Mouse (Mus musculus) forebrain, embryonic 14.5 days (tissue): ENCODE results near the gene Arl15. TPM values are rescaled to one million over a fixed set of nuclear protein-coding genes. Genes with fewer than 3 reads are reported as not detected.

Source experiments
- ATAC-seq: fragments of 200-750 bp; cut with Nextera tagmentation; 2 replicates; pipeline ENCODE4 v1.8.0; 2017; ENCODE audit warnings: mild to moderate bottlenecking, moderate library complexity
- DNase-seq: peaks from one replicate; pipeline ENCODE4 v3.0.0-alpha.2; 2015; ENCODE audit warnings: low spot score
- H3K27ac ChIP-seq: fragments of 300-500 bp; sonication (generic); 2 replicates; pipeline ENCODE4 v1.5.1; 2014; ENCODE audit warnings: low read depth, mild to moderate bottlenecking, control low read depth, low read length, moderate library complexity
- H3K27me3 ChIP-seq: fragments of 300-500 bp; sonication (generic); replicated peaks from 2 replicates; pipeline ENCODE4 v1.6.1; 2014; ENCODE audit warnings: low read length, control low read depth, mixed read lengths; ENCODE audit not compliant: control insufficient read depth, insufficient read depth
- H3K36me3 ChIP-seq: fragments of 300-500 bp; sonication (generic); 2 replicates; pipeline ENCODE4 v1.6.1; 2014; ENCODE audit warnings: low read length, control low read depth; ENCODE audit not compliant: control insufficient read depth, insufficient read depth
- H3K4me1 ChIP-seq: fragments of 300-500 bp; sonication (generic); 2 replicates; pipeline ENCODE4 v1.6.1; 2014; ENCODE audit warnings: antibody characterized with exemption, low read length, control low read depth; ENCODE audit not compliant: control insufficient read depth, insufficient read depth
- H3K4me2 ChIP-seq: fragments of 300-500 bp; sonication (generic); 2 replicates; pipeline ENCODE4 v1.6.1; 2014; ENCODE audit warnings: mild to moderate bottlenecking, control low read depth, low read length
- H3K4me3 ChIP-seq: fragments of 300-500 bp; sonication (generic); 2 replicates; pipeline ENCODE4 v1.5.1; 2014; ENCODE audit warnings: low read depth, low read length, control low read depth
- H3K9ac ChIP-seq: fragments of 300-500 bp; sonication (generic); 2 replicates; pipeline ENCODE4 v1.6.1; 2014; ENCODE audit warnings: mild to moderate bottlenecking, low read length, control low read depth, moderate library complexity
- H3K9me3 ChIP-seq: fragments of 300-500 bp; sonication (generic); replicated peaks from 2 replicates; pipeline ENCODE4 v1.6.1; 2016; ENCODE audit warnings: low read length, control low read depth, mixed read lengths; ENCODE audit not compliant: control insufficient read depth
- WGBS: fragments of 180-500 bp; shearing (Covaris S2); extraction: QIAGEN DNeasy Blood & Tissue Kit; methylation state at CpG from one replicate; pipeline ENCODE4 v1.1.7; 2014; 5-methylcytosine and 5-hydroxymethylcytosine counted together
- polyA plus RNA-seq: library from polyadenylated mRNA; unstranded; fragments of >200 nt; fragmentation: Nextera tagmentation; extraction: Ambion mirVana; gene quantifications from 2 replicates; pipeline ENCODE4 v1.2.1, GENCODE M21; 2014

The Arl15 gene
- polyA plus RNA-seq, 1 experiment from 2014 or later: 18.7 TPM

DNA sequence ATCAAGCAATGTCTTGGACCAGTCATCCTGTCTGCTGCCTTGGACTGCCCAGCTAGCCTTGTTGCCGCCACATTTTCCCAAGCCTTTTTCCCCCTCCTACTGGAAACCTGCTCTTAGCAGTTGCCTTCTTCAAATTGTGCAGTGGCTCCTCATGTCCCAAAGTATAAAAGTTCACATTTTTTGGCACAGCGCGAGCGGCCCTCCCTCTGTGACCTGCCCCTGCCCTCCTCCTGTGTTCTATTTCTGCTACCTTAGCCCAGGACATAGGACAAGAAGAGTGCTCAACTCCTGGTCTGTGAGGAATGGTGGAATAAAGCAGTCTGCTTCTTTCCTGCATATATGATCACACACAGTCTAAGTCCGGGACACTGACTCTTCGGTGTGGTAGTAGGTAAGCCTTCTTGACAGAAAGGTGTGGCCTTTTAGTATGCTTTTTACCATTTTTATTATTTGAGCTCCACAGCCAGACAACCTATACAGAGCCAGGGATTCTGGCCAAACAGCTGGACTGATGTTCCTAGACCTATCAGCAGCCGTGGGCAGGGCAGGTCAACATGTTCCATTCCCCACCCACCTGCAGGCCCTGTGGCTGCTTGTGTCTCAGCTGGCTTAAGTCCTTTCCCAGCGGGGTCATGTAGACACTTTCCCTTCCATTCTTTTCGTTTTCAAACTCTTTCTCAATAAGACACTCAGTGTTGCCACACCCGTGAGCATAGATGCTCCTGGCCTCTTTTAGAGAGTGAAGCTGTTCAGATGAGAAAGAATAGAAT is 293.6 kb downstream of the Arl15 start:
- H3K27me3 ChIP-seq: no peaks in the 10 kb centered on the region
- H3K4me2 ChIP-seq: no peak overlapping the region
- no peak overlapping the region for H3K9ac ChIP-seq
- 85% methylated on average over 10 of the region's 10 CpGs for WGBS
- DNase-seq (no peak), ATAC-seq (no peak)
- no peaks in the 10 kb centered on the region for H3K4me1 ChIP-seq
- H3K9me3 ChIP-seq: no peaks in the 10 kb centered on the region
- H3K27ac ChIP-seq: no peak overlapping the region
- H3K4me3 ChIP-seq: no peak overlapping the region
- H3K36me3 ChIP-seq: no peaks in the 10 kb centered on the region

DNA sequence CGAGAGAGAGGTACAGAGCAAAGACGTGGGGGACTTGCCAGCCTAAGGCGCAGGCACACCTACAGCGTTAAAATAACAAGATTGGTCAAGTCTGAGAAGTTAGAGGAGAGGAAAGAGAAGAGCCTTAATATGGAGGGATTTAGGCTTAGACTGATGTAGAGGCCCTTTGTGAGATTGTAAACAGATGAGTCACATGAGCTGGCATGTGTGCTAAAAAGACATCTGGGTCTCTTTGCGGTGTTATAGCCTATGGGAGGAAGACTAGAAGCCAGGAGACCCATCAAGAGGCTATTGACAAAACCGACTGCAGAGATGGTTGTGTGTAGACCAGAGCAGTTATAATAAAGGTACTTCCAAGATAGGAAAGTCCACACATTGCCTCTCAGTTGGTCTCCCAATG is 296.5 kb downstream of the Arl15 start:
- 92% methylated on average over 6 of the region's 6 CpGs for WGBS
- no peak overlapping the region for H3K4me3 ChIP-seq
- no peaks in the 10 kb centered on the region for H3K4me1 ChIP-seq
- DNase-seq (no peak), ATAC-seq (no peak)
- no peak overlapping the region for H3K27ac ChIP-seq
- no peak overlapping the region for H3K4me2 ChIP-seq
- no peaks in the 10 kb centered on the region for H3K27me3 ChIP-seq
- no peaks in the 10 kb centered on the region for H3K9me3 ChIP-seq
- no peaks in the 10 kb centered on the region for H3K36me3 ChIP-seq
- no peak overlapping the region for H3K9ac ChIP-seq

DNA sequence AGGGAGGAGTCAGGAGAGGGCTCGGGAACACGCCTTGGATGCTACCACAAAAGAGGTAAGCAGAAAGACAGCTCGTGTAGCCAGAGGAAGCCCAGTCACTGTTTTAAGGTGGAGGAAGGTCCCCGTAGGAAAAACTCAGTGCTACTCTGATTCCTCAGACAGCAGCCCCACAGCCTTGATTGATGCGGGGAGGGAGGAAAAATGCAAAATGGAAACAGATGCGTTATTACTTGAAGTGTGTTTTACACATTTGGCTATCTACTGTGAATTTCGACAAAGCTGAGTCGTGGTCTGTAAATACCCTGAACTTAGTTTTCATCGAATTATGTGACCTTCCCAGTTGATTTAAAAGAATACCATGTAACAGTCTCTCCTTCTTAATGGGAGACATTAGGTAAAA is 296.9 kb downstream of the Arl15 start:
- no peak overlapping the region for H3K27ac ChIP-seq
- H3K4me3 ChIP-seq: no peak overlapping the region
- no peaks in the 10 kb centered on the region for H3K9me3 ChIP-seq
- H3K27me3 ChIP-seq: no peaks in the 10 kb centered on the region
- 78% methylated on average over 9 of the region's 9 CpGs for WGBS
- no peak for DNase-seq
- ATAC-seq: no peak
- H3K4me1 ChIP-seq: no peaks in the 10 kb centered on the region
- no peak overlapping the region for H3K9ac ChIP-seq
- no peak overlapping the region for H3K4me2 ChIP-seq
- no peaks in the 10 kb centered on the region for H3K36me3 ChIP-seq

DNA sequence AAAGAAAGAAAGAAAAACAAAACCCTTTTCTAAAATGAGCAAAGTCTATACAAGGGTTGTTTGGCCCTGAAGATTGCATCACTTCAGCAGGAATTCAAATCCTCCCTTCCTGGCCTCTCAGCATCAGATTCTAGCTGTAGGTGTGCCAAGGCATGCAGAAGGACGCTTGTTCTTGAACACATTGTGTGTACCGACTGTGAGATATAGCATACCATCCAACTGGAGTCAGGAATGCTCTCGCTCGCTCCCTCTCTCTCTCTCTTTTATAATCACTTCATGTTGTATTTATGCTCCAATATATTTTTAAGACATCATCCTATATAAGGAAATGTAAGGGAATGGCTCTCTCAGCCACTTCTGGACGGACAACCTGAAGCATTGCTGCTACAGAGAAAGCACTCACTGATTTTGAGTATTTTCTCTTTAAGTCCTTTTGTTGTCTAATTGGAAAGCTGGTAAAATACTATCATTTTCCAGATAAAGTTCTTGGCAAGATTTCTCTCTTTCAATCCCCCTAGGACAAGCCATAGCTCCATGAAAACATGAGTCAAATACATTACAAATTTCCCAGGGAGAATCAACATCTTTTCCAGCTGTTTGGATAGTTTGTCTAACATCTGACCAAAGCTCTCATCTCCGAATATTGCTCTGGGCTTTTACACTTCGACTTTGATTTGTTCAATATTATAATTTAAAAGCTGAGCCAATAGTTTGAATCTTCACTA is 300.0 kb downstream of the Arl15 start:
- H3K36me3 ChIP-seq: no peaks in the 10 kb centered on the region
- H3K27ac ChIP-seq: no peak overlapping the region
- DNase-seq (peak; percentile 30), ATAC-seq (no peak)
- no peak overlapping the region for H3K4me2 ChIP-seq
- H3K9me3 ChIP-seq: no peaks in the 10 kb centered on the region
- H3K9ac ChIP-seq: no peak overlapping the region
- WGBS: 78% methylated on average over 7 of the region's 7 CpGs
- H3K4me1 ChIP-seq: no peaks in the 10 kb centered on the region
- no peaks in the 10 kb centered on the region for H3K27me3 ChIP-seq
- no peak overlapping the region for H3K4me3 ChIP-seq

DNA sequence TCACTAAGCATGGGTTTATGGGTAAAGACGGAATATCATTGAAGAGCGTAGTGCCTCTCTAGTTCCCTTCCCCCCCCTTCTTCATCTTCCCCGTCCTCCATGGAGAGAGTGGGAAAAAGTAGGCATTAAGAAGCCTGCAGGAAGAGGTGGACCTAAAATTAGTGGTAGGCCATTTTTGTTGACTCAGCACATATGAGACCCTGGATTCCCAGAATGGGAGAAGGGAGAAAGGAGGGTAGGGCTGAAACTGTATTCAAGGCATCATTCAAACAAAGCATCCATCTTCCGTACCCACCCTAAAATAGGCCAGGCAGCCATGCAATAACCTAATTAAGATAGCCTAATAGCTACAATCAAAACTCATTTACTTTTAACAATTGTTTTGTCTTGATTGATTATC is 301.1 kb downstream of the Arl15 start:
- Histone ChIP-seq H3K27ac (no peak overlapping the region), H3K4me3 (no peak overlapping the region), H3K4me1 (no peaks in the 10 kb centered on the region), H3K36me3 (no peaks in the 10 kb centered on the region), H3K9me3 (no peaks in the 10 kb centered on the region), H3K27me3 (no peaks in the 10 kb centered on the region), H3K9ac (no peak overlapping the region), H3K4me2 (no peak overlapping the region)
- DNase-seq (no peak), ATAC-seq (no peak)
- 87% methylated on average over 4 of the region's 4 CpGs for WGBS

DNA sequence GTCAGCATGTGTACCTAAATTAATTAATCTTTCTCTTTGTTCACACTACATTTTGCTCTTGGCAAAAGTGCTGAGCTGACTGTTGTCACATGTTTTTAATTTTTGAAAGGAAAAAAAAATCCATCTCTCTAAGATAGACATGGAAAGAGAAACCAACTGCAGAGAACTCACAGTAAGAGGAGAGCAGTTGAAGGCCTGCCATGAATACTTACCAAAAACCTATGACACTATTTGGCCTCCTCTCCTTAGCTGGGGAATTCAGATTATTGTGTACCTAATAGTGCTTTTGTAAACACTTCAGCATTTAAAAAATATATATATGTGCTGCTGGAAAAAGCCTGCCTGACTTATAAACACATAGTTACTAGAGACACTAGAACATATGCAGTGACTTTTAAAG is 302.1 kb downstream of the Arl15 start:
- Histone ChIP-seq H3K4me3 (no peak overlapping the region), H3K9ac (no peak overlapping the region), H3K4me2 (no peak overlapping the region), H3K4me1 (no peaks in the 10 kb centered on the region), H3K27me3 (no peaks in the 10 kb centered on the region), H3K9me3 (no peaks in the 10 kb centered on the region), H3K36me3 (no peaks in the 10 kb centered on the region), H3K27ac (no peak overlapping the region)
- ATAC-seq (no peak), DNase-seq (no peak)

DNA sequence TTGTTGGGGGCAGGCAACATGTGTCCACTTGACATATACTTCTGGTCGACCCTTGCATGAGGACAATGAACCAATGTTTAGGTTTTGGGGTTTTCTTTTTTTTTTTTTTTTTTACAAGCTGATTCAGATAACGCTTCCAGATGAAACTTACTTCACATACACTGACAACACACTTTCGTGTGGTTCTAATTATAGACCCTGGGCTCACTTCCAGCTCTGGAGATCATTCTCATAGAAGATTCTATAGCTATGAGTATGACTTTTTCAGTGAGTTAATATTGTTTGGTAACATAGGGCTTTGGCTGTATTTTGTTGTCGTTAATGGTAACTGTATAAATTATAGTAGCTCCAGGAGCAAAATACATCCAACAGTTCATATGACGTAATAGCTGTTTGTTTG is 306.9 kb downstream of the Arl15 start:
- H3K4me1 ChIP-seq: no peaks in the 10 kb centered on the region
- H3K4me3 ChIP-seq: no peak overlapping the region
- H3K9me3 ChIP-seq: no peaks in the 10 kb centered on the region
- H3K27ac ChIP-seq: no peak overlapping the region
- ATAC-seq: no peak
- no peak overlapping the region for H3K4me2 ChIP-seq
- DNase-seq: no peak
- H3K27me3 ChIP-seq: no peaks in the 10 kb centered on the region
- H3K9ac ChIP-seq: no peak overlapping the region
- 71% methylated on average over 5 of the region's 5 CpGs for WGBS
- no peaks in the 10 kb centered on the region for H3K36me3 ChIP-seq

DNA sequence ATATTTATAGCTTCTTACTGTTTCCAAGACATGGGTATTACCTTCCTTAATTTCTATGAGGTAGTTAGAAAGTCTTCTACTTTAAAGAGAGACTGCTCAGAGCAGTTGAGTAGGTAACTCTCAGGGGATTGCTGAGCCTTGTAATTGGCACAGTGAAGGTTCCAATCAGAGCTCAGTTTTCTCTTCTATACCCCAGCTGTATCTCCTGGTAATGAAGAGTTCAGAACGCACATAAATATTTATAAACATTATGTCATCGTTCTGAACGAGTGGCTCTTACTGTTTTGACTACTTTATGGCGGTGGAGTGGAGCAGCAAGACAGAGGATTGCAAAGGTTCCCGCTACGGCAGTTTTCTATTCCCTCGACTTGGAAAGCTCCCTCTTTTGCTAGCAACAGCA is 311.8 kb downstream of the Arl15 start:
- no peaks in the 10 kb centered on the region for H3K36me3 ChIP-seq
- peaks cover 5% of the 10 kb centered on the region for H3K4me1 ChIP-seq
- no peak overlapping the region for H3K9ac ChIP-seq
- H3K9me3 ChIP-seq: no peaks in the 10 kb centered on the region
- WGBS: 25% methylated on average over 7 of the region's 7 CpGs
- H3K4me2 ChIP-seq: no peak overlapping the region
- DNase-seq: peak; percentile 51
- H3K27me3 ChIP-seq: no peaks in the 10 kb centered on the region
- no peak overlapping the region for H3K27ac ChIP-seq
- ATAC-seq: peak; percentile 59
- no peak overlapping the region for H3K4me3 ChIP-seq

DNA sequence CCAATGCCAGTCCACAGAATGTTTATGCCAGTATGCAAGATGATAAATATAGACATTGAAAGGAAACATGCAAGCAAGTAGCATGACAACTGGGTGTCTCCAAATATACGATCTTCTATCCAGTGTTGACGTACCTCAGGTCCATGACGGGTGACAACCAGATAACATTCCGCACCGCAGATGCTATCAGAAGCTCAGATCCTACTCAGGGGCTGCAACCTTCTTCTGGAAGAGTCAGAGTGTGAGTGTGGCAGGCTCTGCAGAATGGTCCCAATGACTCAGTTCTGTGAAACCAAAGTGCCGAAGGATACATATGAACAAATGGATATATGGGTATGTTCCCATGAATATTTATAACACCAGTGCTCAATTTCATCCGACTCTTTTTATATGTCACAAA is 313.2 kb downstream of the Arl15 start:
- DNase-seq (no peak), ATAC-seq (no peak)
- no peaks in the 10 kb centered on the region for H3K36me3 ChIP-seq
- no peak overlapping the region for H3K9ac ChIP-seq
- no peaks in the 10 kb centered on the region for H3K27me3 ChIP-seq
- no peak overlapping the region for H3K4me3 ChIP-seq
- H3K9me3 ChIP-seq: no peaks in the 10 kb centered on the region
- H3K4me1 ChIP-seq: peaks cover 5% of the 10 kb centered on the region
- WGBS: 95% methylated on average over 7 of the region's 7 CpGs
- H3K27ac ChIP-seq: no peak overlapping the region
- H3K4me2 ChIP-seq: no peak overlapping the region
